In genomic region chr4:57862269-57862986, GRCm38 (mm10) we compare ENCODE assay signal across 12 mouse cellular contexts. TPM values are rescaled to one million over a fixed set of nuclear protein-coding genes. Genes with fewer than 3 reads are reported as not detected.
DNase-seq lines count a peak whose midpoint lies in the region; ATAC-seq and TF ChIP-seq lines count a peak whose summit lies in the region.
"Had no signal": no experiment of that assay in that cellular context is flagged by ENCODE, and none has a peak within 500 bp of the region (broad histone marks: within the 10 kb centered on the region; RNA-seq: fewer than 3 reads in every experiment).

No protein-coding gene starts in this region.

- peak overlapping the region; percentile 62 for H3K27ac ChIP-seq in kidney, adult 2 months (ENCODE audit: insufficient read depth, low read depth, low read length)
- peak overlapping the region; percentile 87 for H3K27ac ChIP-seq in brown adipose tissue, adult 24 weeks (replicated peaks; ENCODE audit: low read depth, low read length)
- H3K27ac ChIP-seq in hindbrain, embryonic 14.5 days, result no peak overlapping the region
- H3K27ac ChIP-seq: liver, embryonic 12.5 days; neural tube, embryonic 12.5 days had no signal

- ATAC-seq in neutrophil, adult 5-6 weeks (ENCODE audit: extremely low read depth, insufficient number of reproducible peaks, low FRiP score, poor library complexity, severe bottlenecking), result peak; percentile 62; the same call in 1 of the 2 replicates
- ATAC-seq in hindbrain, embryonic 14.5 days (ENCODE audit: low FRiP score), result no peak
- ATAC-seq: liver, embryonic 12.5 days had no signal

- 52% methylated on average over 9 of the region's 9 CpGs for WGBS in kidney, adult 2 months
- WGBS in hindbrain, embryonic 14.5 days, result 81% methylated on average over 9 of the region's 9 CpGs

- TF ChIP-seq CTCF in kidney, adult 2 months (conservative IDR thresholded peaks at IDR 0.05; ENCODE audit: insufficient read depth, insufficient read length, low read depth, low read length), result no peak

- no peaks in the 10 kb centered on the region for H3K27me3 ChIP-seq in kidney, adult 2 months (replicated peaks; ENCODE audit: control insufficient read depth, insufficient read depth, low read length)
- H3K27me3 ChIP-seq in hindbrain, embryonic 14.5 days (ENCODE audit: control insufficient read depth, insufficient read depth, low read length), result no peaks in the 10 kb centered on the region
- H3K27me3 ChIP-seq: liver, embryonic 12.5 days; neural tube, embryonic 12.5 days had no signal

- no peak overlapping the region for H3K9ac ChIP-seq in hindbrain, embryonic 14.5 days
- H3K9ac ChIP-seq: liver, embryonic 12.5 days; neural tube, embryonic 12.5 days had no signal

- no peak for DNase-seq in kidney, adult 2 months
- no peak for DNase-seq in kidney, adult 18-20 months
- DNase-seq in B cell, adult 2 months, result peak; percentile 69 to 72
- no peak for DNase-seq in hindbrain, embryonic 14.5 days (ENCODE audit: low spot score)
- no peak for DNase-seq in cerebellum, postnatal 14 days
- DNase-seq: cerebellum, adult 11-12 months; midbrain, embryonic 14.5 days; right cerebral cortex, adult 18-20 months had no signal

- no peak overlapping the region for H3K4me3 ChIP-seq in kidney, adult 2 months (ENCODE audit: insufficient read depth, low read depth, low read length)
- no peak overlapping the region for H3K4me3 ChIP-seq in brown adipose tissue, adult 24 weeks (ENCODE audit: insufficient read depth, low read depth, low read length)
- no peak overlapping the region for H3K4me3 ChIP-seq in hindbrain, embryonic 14.5 days (replicated peaks; ENCODE audit: low read length)
- H3K4me3 ChIP-seq: liver, embryonic 12.5 days; neural tube, embryonic 12.5 days had no signal

- TF ChIP-seq POLR2A in kidney, adult 2 months (IDR thresholded peaks at IDR 0.05; ENCODE audit: low read depth, low read length), result no peak

- peaks cover 3% of the 10 kb centered on the region; the same call in 1 of the 2 replicates for H3K36me3 ChIP-seq in kidney, adult 2 months (ENCODE audit: control insufficient read depth, insufficient read depth, low read length)
- H3K36me3 ChIP-seq in hindbrain, embryonic 14.5 days (replicated peaks; ENCODE audit: control insufficient read depth, insufficient read depth), result 0 out of 2 replicates have a peak, but pooled peaks cover 5% of the 10 kb centered on the region
- H3K36me3 ChIP-seq: liver, embryonic 12.5 days had no signal

- H3K9me3 ChIP-seq in hindbrain, embryonic 14.5 days (ENCODE audit: control insufficient read depth, low read length), result no peaks in the 10 kb centered on the region
- H3K9me3 ChIP-seq: liver, embryonic 12.5 days; neural tube, embryonic 12.5 days had no signal

- peaks cover 32% of the 10 kb centered on the region for H3K4me1 ChIP-seq in kidney, adult 2 months (ENCODE audit: control insufficient read depth, insufficient read depth, low read length)
- H3K4me1 ChIP-seq in brown adipose tissue, adult 24 weeks (ENCODE audit: control insufficient read depth, insufficient read depth, insufficient read length, low read length), result peaks cover 42% of the 10 kb centered on the region
- H3K4me1 ChIP-seq in hindbrain, embryonic 14.5 days (replicated peaks; ENCODE audit: control insufficient read depth, insufficient read depth, low read length), result no peaks in the 10 kb centered on the region
- H3K4me1 ChIP-seq: liver, embryonic 12.5 days had no signal

- H3K4me2 ChIP-seq in hindbrain, embryonic 14.5 days (replicated peaks), result no peak overlapping the region
- H3K4me2 ChIP-seq: liver, embryonic 12.5 days; neural tube, embryonic 12.5 days had no signal

RNA-seq across cellular contexts. Expression of gene D630039A03Rik, which starts 53.7 kb away (rescaled TPM):
- polyA plus RNA-seq in kidney, adult 2 months (2012; rRNA removed), result 17.8 and 19.8 TPM in 2 replicates
- polyA plus RNA-seq in brown adipose tissue, adult 24 weeks (2012; ENCODE audit: insufficient read depth, insufficient read length, missing spikeins), result not detected in 2 replicates
- not detected in 2 replicates for total RNA-seq in neutrophil, adult 5-6 weeks (2017)
- 0.07 and 0.21 TPM in 2 replicates for polyA plus RNA-seq in hindbrain, embryonic 14.5 days (2014; fragmentation: Nextera tagmentation; extraction: Ambion mirVana)

Comparison
In these comparisons a context has a peak if more than half of its experiments do, and no peak if none do; other contexts are left out.
1. DNase-seq: peak in B cell, adult 2 months (2 of 2); none in kidney, adult 2 months (single experiment), kidney, adult 18-20 months (single experiment), hindbrain, embryonic 14.5 days (single experiment) and cerebellum, postnatal 14 days (0 of 2).
2. RNA of gene D630039A03Rik, which starts 53.7 kb away (polyA plus RNA-seq): 17.8 to 19.8 TPM in kidney, adult 2 months; not detected in brown adipose tissue, adult 24 weeks and 0.07 to 0.21 TPM in hindbrain, embryonic 14.5 days; every median in the first group is over 10 times any median in the second.